Mouse (Mus musculus) CH12.LX (cell line): ENCODE data around the gene Mast3. TPM values are rescaled to one million over a fixed set of nuclear protein-coding genes. Genes with fewer than 3 reads are reported as not detected.

Source experiments
- DNase-seq: peaks from one replicate; pipeline ENCODE4 v3.0.0-alpha.2; 2013; ENCODE audit errors: extremely low read depth
- H3K27ac ChIP-seq: 2 replicates; pipeline ENCODE4 v1.5.1; 2012; ENCODE audit warnings: low read depth, mild to moderate bottlenecking, control low read depth, moderate library complexity; ENCODE audit not compliant: insufficient read depth
- H3K27me3 ChIP-seq: replicated peaks from 2 replicates; pipeline ENCODE3; 2012; ENCODE audit warnings: inconsistent platforms
- H3K36me3 ChIP-seq, 2 experiments: replicated peaks in 1 of 2; 2 replicates each; pipeline versions ENCODE3 to v1.6.1; 2012; ENCODE audit warnings: inconsistent platforms in 1 of 2, low read length in 1 of 2, mild to moderate bottlenecking in 1 of 2, mixed read lengths in 1 of 2, moderate library complexity in 1 of 2; ENCODE audit not compliant: control insufficient read depth in 1 of 2, insufficient read depth in 1 of 2
- H3K4me1 ChIP-seq, 2 experiments: 2 replicates each; pipeline ENCODE4 v1.6.1; 2012; ENCODE audit warnings: inconsistent platforms in 1 of 2, moderate library complexity in 1 of 2; ENCODE audit not compliant: insufficient read depth in 2 of 2, control insufficient read depth in 1 of 2
- H3K4me2 ChIP-seq: 2 replicates; pipeline ENCODE4 v1.6.1; 2012; ENCODE audit warnings: low read depth, mild to moderate bottlenecking, control low read depth; ENCODE audit not compliant: poor library complexity, insufficient read depth, severe bottlenecking
- H3K4me3 ChIP-seq, 3 experiments: fragments of 150-350 bp in 1 of 3; sonication (generic) in 1 of 3; replicated peaks in 1 of 3; 2 replicates each; pipeline versions ENCODE3 to v1.5.1; 2011 to 2012; ENCODE audit warnings: low read depth in 2 of 3, low read length in 2 of 3, mild to moderate bottlenecking in 2 of 3, moderate library complexity in 2 of 3, control low read depth in 1 of 3, improper control_type of control experiment in 1 of 3, inconsistent platforms in 1 of 3, mixed read lengths in 1 of 3; ENCODE audit not compliant: poor library complexity in 1 of 3
- H3K79me2 ChIP-seq: replicated peaks from 2 replicates; pipeline ENCODE4 v1.6.1; 2012; ENCODE audit warnings: mild to moderate bottlenecking, moderate library complexity; ENCODE audit not compliant: control insufficient read depth, poor library complexity, insufficient read depth, severe bottlenecking; ENCODE audit errors: extremely low read depth
- H3K9ac ChIP-seq: 2 replicates; pipeline ENCODE4 v1.6.1; 2012; ENCODE audit warnings: low read depth, mild to moderate bottlenecking, control low read depth, moderate library complexity; ENCODE audit not compliant: insufficient read depth
- H3K9me3 ChIP-seq: replicated peaks from 2 replicates; pipeline ENCODE3; 2012; ENCODE audit warnings: low read length, inconsistent platforms, mixed read lengths
- BHLHE40 ChIP-seq: IDR thresholded peaks from 2 replicates; pipeline ENCODE4 v1.6.1; 2011; ENCODE audit warnings: mild to moderate bottlenecking, low read depth, low read length, improper control_type of control experiment
- CHD1 ChIP-seq: IDR thresholded peaks from 2 replicates; pipeline ENCODE4 v1.6.1; 2012; ENCODE audit warnings: low read depth, low read length, improper control_type of control experiment, inconsistent platforms
- CHD2 ChIP-seq: IDR thresholded peaks from 2 replicates; pipeline ENCODE4 v1.6.1; 2011; ENCODE audit warnings: low read length, improper control_type of control experiment
- CTCF ChIP-seq, 2 experiments: IDR thresholded peaks in 1 of 2; conservative IDR thresholded peaks in 1 of 2; 2 replicates each; pipeline ENCODE4 v1.5.1; 2011 to 2012; ENCODE audit warnings: low read depth in 2 of 2, low read length in 2 of 2, improper control_type of control experiment in 1 of 2, inconsistent platforms in 1 of 2, mild to moderate bottlenecking in 1 of 2, moderate library complexity in 1 of 2
- EP300 ChIP-seq: IDR thresholded peaks from 2 replicates; pipeline ENCODE4 v1.6.1; 2011; ENCODE audit warnings: low read length, improper control_type of control experiment
- ETS1 ChIP-seq: conservative IDR thresholded peaks from 2 replicates; pipeline ENCODE4 v1.6.1; 2012; ENCODE audit warnings: low read depth, mild to moderate bottlenecking, inconsistent platforms, low read length, improper control_type of control experiment, moderate library complexity
- GABPA ChIP-seq: IDR thresholded peaks from 2 replicates; pipeline ENCODE4 v1.6.1; 2012; ENCODE audit warnings: low read depth, low read length, improper control_type of control experiment, inconsistent platforms; ENCODE audit not compliant: insufficient replicate concordance
- JUND ChIP-seq: conservative IDR thresholded peaks from 2 replicates; pipeline ENCODE4 v1.6.1; 2011; ENCODE audit warnings: low read depth, low read length, improper control_type of control experiment
- KAT2A ChIP-seq: IDR thresholded peaks from 2 replicates; pipeline ENCODE4 v1.6.1; 2012; ENCODE audit warnings: low read length, improper control_type of control experiment, inconsistent platforms; ENCODE audit not compliant: insufficient replicate concordance
- MAFK ChIP-seq: IDR thresholded peaks from 2 replicates; pipeline ENCODE4 v1.6.1; 2011; ENCODE audit warnings: low read length, improper control_type of control experiment; ENCODE audit not compliant: insufficient replicate concordance
- MEF2A ChIP-seq: IDR thresholded peaks from 2 replicates; pipeline ENCODE4 v1.6.1; 2014; ENCODE audit warnings: low read depth, mild to moderate bottlenecking, inconsistent platforms, low read length, improper control_type of control experiment, borderline replicate concordance
- NELFE ChIP-seq: IDR thresholded peaks from 2 replicates; pipeline ENCODE4 v1.6.1; 2011; ENCODE audit warnings: low read depth, low read length, improper control_type of control experiment
- NRF1 ChIP-seq: IDR thresholded peaks from 2 replicates; pipeline ENCODE4 v1.6.1; 2014; ENCODE audit warnings: low read depth, mild to moderate bottlenecking, inconsistent platforms, low read length, improper control_type of control experiment, moderate library complexity
- PAX5 ChIP-seq: IDR thresholded peaks from 2 replicates; pipeline ENCODE4 v1.6.1; 2012; ENCODE audit warnings: low read length, inconsistent platforms, mixed read lengths
- POLR2A ChIP-seq: IDR thresholded peaks from 2 replicates; pipeline ENCODE4 v1.6.1; 2011; ENCODE audit warnings: low read depth, mild to moderate bottlenecking, improper control_type of control experiment, low read length
- POLR2AphosphoS2 ChIP-seq: IDR thresholded peaks from 2 replicates; pipeline ENCODE4 v1.6.1; 2011; ENCODE audit warnings: low read depth, low read length, improper control_type of control experiment
- RAD21 ChIP-seq: IDR thresholded peaks from 2 replicates; pipeline ENCODE4 v1.6.1; 2011; ENCODE audit warnings: low read depth, mild to moderate bottlenecking, low read length, improper control_type of control experiment, moderate library complexity
- RCOR1 ChIP-seq: conservative IDR thresholded peaks from 2 replicates; pipeline ENCODE4 v1.6.1; 2012; ENCODE audit warnings: low read depth, mild to moderate bottlenecking, inconsistent platforms, low read length, improper control_type of control experiment
- SIN3A ChIP-seq: IDR thresholded peaks from 2 replicates; pipeline ENCODE4 v1.6.1; 2012; ENCODE audit warnings: low read length, improper control_type of control experiment, inconsistent platforms
- SMC3 ChIP-seq: IDR thresholded peaks from 2 replicates; pipeline ENCODE4 v1.6.1; 2011; ENCODE audit warnings: low read depth, low read length, improper control_type of control experiment
- TBP ChIP-seq: conservative IDR thresholded peaks from 2 replicates; pipeline ENCODE4 v1.6.1; 2011; ENCODE audit warnings: low read depth, low read length, improper control_type of control experiment
- TCF12 ChIP-seq: IDR thresholded peaks from 2 replicates; pipeline ENCODE4 v1.6.1; 2014; ENCODE audit warnings: low read depth, mild to moderate bottlenecking, inconsistent platforms, low read length, improper control_type of control experiment
- USF2 ChIP-seq: conservative IDR thresholded peaks from 2 replicates; pipeline ENCODE4 v1.6.1; 2011; ENCODE audit warnings: low read depth, low read length, improper control_type of control experiment
- ZMIZ1 ChIP-seq: IDR thresholded peaks from 2 replicates; pipeline ENCODE4 v1.6.1; 2012; ENCODE audit warnings: low read depth, mild to moderate bottlenecking, inconsistent platforms, low read length, improper control_type of control experiment
- dilution Hi-C: fragments of 300-500 bp; cut with MboI; formaldehyde crosslinking; loops from 2 replicates; pipeline ENCODE4 v1.14.3; 2020; ENCODE audit warnings: low sequenced_read_pairs; ENCODE audit not compliant: extremely low pct_unique_long_range_greater_than_20kb, extremely low pct_ligation_motif_present
- in situ Hi-C: fragments of 300-500 bp; cut with MboI; formaldehyde crosslinking; loops from 3 replicates; pipeline ENCODE4 v1.14.3; 2019; ENCODE audit warnings: low sequenced_read_pairs, low pct_ligation_motif_present, low pct_unique_long_range_greater_than_20kb, mixed read lengths
- polyA plus RNA-seq: library from polyadenylated mRNA; unstranded; fragments of >175 nt; gene quantifications from 2 replicates; pipeline ENCODE4 v1.2.1, GENCODE M21; 2012; ENCODE audit warnings: low read depth; ENCODE audit not compliant: insufficient read length
- total RNA-seq, 2 experiments: library from RNA; depleted of rRNA; stranded (reverse); fragments of 300-350 nt in 1 of 2; fragments of >200 nt in 1 of 2; gene quantifications; 2 replicates each; pipeline ENCODE4 v1.2.3; 2012 to 2014

Gene Mast3
- total and polyA plus RNA-seq, 3 experiments: 7.0 to 23.4 (median 11.6) TPM

DNA sequence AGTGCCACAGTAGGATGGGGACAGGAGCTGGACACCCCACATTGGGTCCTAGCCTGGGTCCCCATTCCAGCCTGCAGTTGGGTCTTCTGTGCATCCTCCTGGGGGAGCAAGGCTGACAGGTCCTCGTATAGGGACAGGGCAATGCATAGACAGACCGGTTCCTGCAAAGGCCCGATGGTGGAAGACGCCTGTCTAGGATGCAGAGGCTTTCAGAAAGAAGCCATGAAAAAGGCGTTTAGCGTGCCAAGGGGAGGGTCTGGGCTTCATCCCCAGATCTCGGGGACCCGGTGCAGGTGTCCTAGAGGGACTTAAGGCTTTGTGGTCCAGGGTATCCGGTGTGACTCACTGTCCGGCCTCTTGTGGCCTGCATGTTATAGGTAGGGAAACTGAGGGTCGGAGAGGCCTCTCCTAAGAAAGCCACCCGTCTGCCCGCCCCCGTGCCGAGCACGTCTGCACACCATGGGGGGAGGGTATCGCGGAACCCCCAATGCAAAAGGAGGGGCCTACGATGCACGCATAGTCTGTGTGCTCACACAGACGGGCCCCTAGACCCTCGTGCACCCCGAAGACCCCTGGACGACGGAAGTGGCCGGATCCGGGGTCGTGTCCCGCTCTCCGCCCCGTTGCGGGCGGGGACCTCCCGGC lies 28.9 kb downstream of the Mast3 start:
- in situ Hi-C loops (no loop called here), dilution Hi-C loops (no loop called here)
- Histone ChIP-seq H3K27me3 (no peaks in the 10 kb centered on the region), H3K36me3 (peaks cover 42 to 66% of the 10 kb centered on the region in 2 experiments), H3K79me2 (peaks cover 7% of the 10 kb centered on the region; the same call in 1 of the 2 replicates), H3K4me2 (peak overlapping the region; percentile 78), H3K4me3 (peak overlapping the region; percentile 84 to 93 (median 92)), H3K9ac (peak overlapping the region; percentile 67), H3K27ac (peak overlapping the region; percentile 18), H3K4me1 (peaks cover 48 to 63% of the 10 kb centered on the region in 2 experiments), H3K9me3 (no peaks in the 10 kb centered on the region)
- no peak for TF ChIP-seq KAT2A
- 0 out of 2 replicates have a peak, but pooled peaks have one; percentile 14 for TF ChIP-seq RCOR1
- no peak for TF ChIP-seq TCF12
- TF ChIP-seq USF2: no peak
- peak; percentile 77 for TF ChIP-seq BHLHE40
- no peak for TF ChIP-seq ZMIZ1
- no peak for TF ChIP-seq MAFK
- TF ChIP-seq EP300: no peak
- TF ChIP-seq CTCF (conservative IDR thresholded peaks at IDR 0.05 in 1 of 2, IDR thresholded peaks at IDR 0.05 in 1 of 2; ENCODE audit: low read depth in 2 of 2, low read length in 2 of 2): no peak
- no peak for TF ChIP-seq NELFE
- no peak for TF ChIP-seq TBP
- TF ChIP-seq NRF1: no peak
- no peak for TF ChIP-seq RAD21
- TF ChIP-seq POLR2A: no peak
- no peak for TF ChIP-seq ETS1
- no peak for TF ChIP-seq PAX5
- TF ChIP-seq JUND: no peak
- no peak for TF ChIP-seq POLR2AphosphoS2
- TF ChIP-seq CHD1: 0 out of 2 replicates have a peak, but pooled peaks have one; percentile 33
- no peak for TF ChIP-seq GABPA
- no peak for TF ChIP-seq CHD2
- peak; percentile 29; the same call in 1 of the 2 replicates for TF ChIP-seq SIN3A
- TF ChIP-seq SMC3: no peak
- TF ChIP-seq MEF2A: no peak
- DNase-seq: no peak
